Mouse (Mus musculus): ENCODE measurements around the gene Rbm25.

Rbm25 gene

GRCm38 (mm10) chr12:83726510-83727308 lies 95.7 kb downstream of the Rbm25 start:
- no peak for DNase-seq (ENCODE audit: low read depth, low spot score)

GRCm38 (mm10) chr12:83732225-83732624 lies 101.2 kb downstream of the Rbm25 start:
- DNase-seq (ENCODE audit: low read depth, low spot score), result no peak

Data from 3T3-L1 (cell line).